Mouse (Mus musculus) intestine, postnatal 0 days (tissue): ENCODE results near the gene Pdzd2. TPM values are rescaled to one million over a fixed set of nuclear protein-coding genes. Genes with fewer than 3 reads are reported as not detected.

Experiments used
- ATAC-seq: fragments of 200-750 bp; cut with Nextera tagmentation; 2 replicates; pipeline ENCODE4 v1.8.0; 2017; ENCODE audit warnings: mild to moderate bottlenecking, moderate TSS enrichment, moderate library complexity
- H3K27ac ChIP-seq: fragments of 300-500 bp; sonication (generic); 2 replicates; pipeline ENCODE4 v1.5.1; 2014; ENCODE audit warnings: mild to moderate bottlenecking, low read depth, low read length, moderate library complexity
- H3K27me3 ChIP-seq: fragments of 300-500 bp; sonication (generic); replicated peaks from 2 replicates; pipeline ENCODE4 v1.6.1; 2014; ENCODE audit warnings: low read length, mixed read lengths; ENCODE audit not compliant: control insufficient read depth, insufficient read depth
- H3K36me3 ChIP-seq: fragments of 300-500 bp; sonication (generic); 2 replicates; pipeline ENCODE4 v1.6.1; 2014; ENCODE audit warnings: mild to moderate bottlenecking, moderate library complexity; ENCODE audit not compliant: control insufficient read depth, insufficient read depth
- H3K4me1 ChIP-seq: fragments of 300-500 bp; sonication (generic); replicated peaks from 2 replicates; pipeline ENCODE4 v1.6.1; 2014; ENCODE audit warnings: antibody characterized with exemption, low read length, mixed read lengths; ENCODE audit not compliant: control insufficient read depth, insufficient read depth
- H3K4me2 ChIP-seq: fragments of 300-500 bp; sonication (generic); replicated peaks from 2 replicates; pipeline ENCODE4 v1.6.1; 2014; ENCODE audit warnings: low read depth, mild to moderate bottlenecking, moderate library complexity
- H3K4me3 ChIP-seq: fragments of 300-500 bp; sonication (generic); 2 replicates; pipeline ENCODE4 v1.5.1; 2014; ENCODE audit warnings: low read depth, low read length
- H3K9ac ChIP-seq: fragments of 300-500 bp; sonication (generic); 2 replicates; pipeline ENCODE4 v1.6.1; 2014; ENCODE audit warnings: mild to moderate bottlenecking, low read depth, low read length
- H3K9me3 ChIP-seq: fragments of 300-500 bp; sonication (generic); 2 replicates; pipeline ENCODE4 v1.6.1; 2016; ENCODE audit warnings: mixed run types; ENCODE audit not compliant: control insufficient read depth
- CTCF ChIP-seq: sonication (generic); IDR thresholded peaks from 2 replicates; pipeline ENCODE4 v1.5.1; 2016; ENCODE audit warnings: low read depth, mild to moderate bottlenecking, control low read depth, antibody characterized with exemption, moderate library complexity
- WGBS: fragments of 180-500 bp; shearing (Covaris S2); extraction: QIAGEN DNeasy Blood & Tissue Kit; methylation state at CpG from one replicate; pipeline ENCODE4 v1.1.7; 2014; 5-methylcytosine and 5-hydroxymethylcytosine counted together
- polyA plus RNA-seq: library from polyadenylated mRNA; unstranded; fragments of >200 nt; fragmentation: Nextera tagmentation; extraction: Ambion mirVana; gene quantifications from 2 replicates; pipeline ENCODE4 v1.2.1, GENCODE M21; 2015

The Pdzd2 gene
- polyA plus RNA-seq, 1 experiment from 2014 or later: 10.1 TPM

DNA sequence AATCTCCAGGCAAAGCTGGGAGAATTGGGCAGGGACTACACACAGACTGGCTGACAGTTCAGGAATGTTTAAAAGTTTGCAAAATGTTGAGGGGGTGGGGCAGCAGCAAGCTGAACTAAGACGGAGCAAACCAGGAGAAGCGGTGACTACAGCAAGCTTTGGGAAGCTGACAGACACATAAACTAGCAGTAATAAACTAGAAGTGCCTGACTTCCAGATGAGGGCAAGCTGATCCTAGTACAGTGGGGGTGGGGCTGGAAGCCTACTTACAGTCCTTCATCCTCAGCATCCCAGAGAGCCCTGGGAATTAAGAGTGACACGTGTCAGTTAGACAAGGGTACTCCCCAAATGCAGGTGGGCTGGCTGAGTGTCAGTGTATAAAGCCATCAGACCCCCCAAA is 194.5 kb downstream of the Pdzd2 start:
- WGBS: 44% methylated on average over 3 of the region's 3 CpGs
- Histone ChIP-seq H3K4me1 (no peaks in the 10 kb centered on the region), H3K27ac (no peak overlapping the region), H3K9ac (no peak overlapping the region), H3K9me3 (no peaks in the 10 kb centered on the region), H3K27me3 (no peaks in the 10 kb centered on the region), H3K4me3 (no peak overlapping the region), H3K36me3 (no peaks in the 10 kb centered on the region), H3K4me2 (no peak overlapping the region)
- TF ChIP-seq CTCF: no peak
- ATAC-seq: no peak

DNA sequence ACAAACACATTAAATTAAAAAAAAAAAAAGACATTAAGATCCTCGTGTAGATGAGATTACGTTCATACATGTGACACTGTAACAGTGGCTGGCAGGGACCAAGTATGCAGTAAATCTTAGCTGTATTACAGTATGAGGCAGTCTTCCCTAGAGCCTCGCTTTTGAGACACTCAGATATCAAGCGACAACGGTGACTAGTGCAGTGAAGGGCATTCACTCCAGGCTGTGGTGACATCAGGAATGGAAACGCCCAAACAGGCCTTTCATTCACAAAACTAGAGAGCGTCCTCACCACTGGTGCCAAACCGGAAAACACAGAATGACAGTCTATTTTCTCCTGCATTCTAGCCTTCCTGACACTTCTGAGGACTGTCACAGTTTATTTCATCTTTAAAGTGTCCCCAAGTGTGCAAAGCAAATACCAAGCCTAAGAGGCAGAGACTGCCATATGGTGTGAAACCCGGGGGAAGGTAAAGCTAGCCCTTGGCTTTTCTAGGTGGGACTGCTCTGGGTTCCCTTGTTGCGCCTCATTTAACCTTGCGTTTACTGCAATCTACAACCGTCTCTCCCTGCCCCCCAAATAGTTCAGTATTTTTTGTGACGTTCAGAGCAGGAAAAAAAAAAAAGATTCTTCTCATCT is 195.9 kb downstream of the Pdzd2 start:
- 84% methylated on average over 13 of the region's 13 CpGs for WGBS
- H3K27ac ChIP-seq: no peak overlapping the region
- H3K4me3 ChIP-seq: no peak overlapping the region
- no peaks in the 10 kb centered on the region for H3K27me3 ChIP-seq
- TF ChIP-seq CTCF: no peak
- H3K9ac ChIP-seq: no peak overlapping the region
- no peaks in the 10 kb centered on the region for H3K4me1 ChIP-seq
- ATAC-seq: no peak
- H3K36me3 ChIP-seq: no peaks in the 10 kb centered on the region
- H3K4me2 ChIP-seq: no peak overlapping the region
- no peaks in the 10 kb centered on the region for H3K9me3 ChIP-seq

DNA sequence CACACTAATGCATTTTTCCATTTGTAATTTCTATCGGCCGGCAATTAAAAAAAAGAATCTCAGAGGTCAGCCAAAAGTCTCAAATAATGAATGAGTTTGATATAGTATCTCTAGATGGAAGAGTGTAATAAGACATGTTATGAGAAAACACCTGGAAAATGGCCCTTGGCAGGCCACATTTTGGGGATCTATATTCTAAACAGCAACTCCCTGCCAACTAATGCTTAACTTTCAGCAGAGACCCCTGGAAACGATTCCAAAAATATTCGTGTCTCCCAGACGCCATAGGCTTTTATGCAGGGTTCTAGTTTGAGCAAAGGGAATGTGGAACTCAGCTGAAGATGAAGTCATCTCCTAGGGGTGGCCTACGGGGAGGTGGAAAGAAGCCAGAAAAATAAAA is 197.4 kb downstream of the Pdzd2 start:
- WGBS: 74% methylated on average over 6 of the region's 6 CpGs
- no peak for TF ChIP-seq CTCF
- no peak for ATAC-seq

DNA sequence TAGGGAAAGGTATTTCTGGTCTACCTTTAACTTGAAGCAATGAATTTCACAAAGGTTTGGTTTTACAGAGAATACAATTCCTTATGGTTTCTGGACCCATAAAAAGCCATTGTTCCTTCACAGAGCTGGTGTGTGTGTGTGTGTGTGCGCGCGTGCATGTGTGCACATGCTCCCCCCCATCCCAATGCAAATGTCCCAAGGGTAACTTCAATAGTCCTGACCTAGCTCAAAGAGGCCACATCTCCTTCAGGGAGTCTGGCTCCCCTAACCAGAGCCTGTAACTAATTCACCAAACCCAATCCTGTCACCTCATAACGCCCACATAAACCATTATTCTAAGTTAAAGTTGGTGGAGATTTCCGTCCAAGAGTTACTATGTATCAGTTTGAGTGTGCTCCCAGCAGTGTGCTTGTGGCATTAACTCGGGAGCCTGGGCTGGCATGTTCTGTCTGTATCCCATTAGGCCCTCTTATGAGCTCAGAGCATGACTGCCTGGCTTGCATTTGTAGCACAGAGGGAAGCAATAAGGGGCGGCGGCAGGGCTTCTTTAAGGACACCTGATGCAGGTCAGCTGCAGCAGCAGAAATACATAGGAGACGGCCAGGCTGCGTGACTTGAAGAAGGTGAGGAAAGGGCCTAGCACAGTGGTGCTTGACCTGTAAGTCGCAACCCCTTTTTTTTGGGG is 200.0 kb downstream of the Pdzd2 start:
- H3K27ac ChIP-seq: no peak overlapping the region
- WGBS: 94% methylated on average over 11 of the region's 11 CpGs
- no peak overlapping the region for H3K4me2 ChIP-seq
- H3K9ac ChIP-seq: no peak overlapping the region
- no peak for ATAC-seq
- no peak overlapping the region for H3K4me3 ChIP-seq
- H3K27me3 ChIP-seq: no peaks in the 10 kb centered on the region
- H3K36me3 ChIP-seq: no peaks in the 10 kb centered on the region
- H3K4me1 ChIP-seq: no peaks in the 10 kb centered on the region
- no peak for TF ChIP-seq CTCF
- no peaks in the 10 kb centered on the region for H3K9me3 ChIP-seq

More for the DNA sequence above, 197.4 kb downstream of the Pdzd2 start:
- no peaks in the 10 kb centered on the region for H3K9me3 ChIP-seq
- no peak overlapping the region for H3K27ac ChIP-seq
- H3K36me3 ChIP-seq: no peaks in the 10 kb centered on the region
- H3K9ac ChIP-seq: no peak overlapping the region
- H3K4me3 ChIP-seq: no peak overlapping the region
- no peaks in the 10 kb centered on the region for H3K27me3 ChIP-seq
- H3K4me1 ChIP-seq: no peaks in the 10 kb centered on the region
- H3K4me2 ChIP-seq: no peak overlapping the region

DNA sequence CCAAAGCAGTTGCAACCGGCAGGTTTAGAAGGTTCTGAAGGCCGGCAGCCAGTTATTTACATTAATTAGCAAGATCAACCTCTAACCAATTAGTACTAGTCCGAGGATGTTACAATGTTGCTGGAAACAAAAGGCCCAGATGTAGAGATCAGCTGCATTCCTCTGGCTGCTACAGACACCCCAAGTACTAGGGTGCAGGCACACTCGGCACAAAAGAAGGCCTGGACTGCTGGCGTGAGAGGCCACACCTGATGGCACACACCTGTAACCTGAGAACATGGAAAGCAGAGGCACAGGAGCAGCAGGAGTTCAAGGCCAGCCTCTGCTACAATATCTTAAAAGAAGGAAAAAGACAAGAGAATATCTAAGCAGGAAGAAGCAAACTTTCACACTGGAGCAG is 206.5 kb downstream of the Pdzd2 start:
- Histone ChIP-seq H3K4me2 (no peak overlapping the region), H3K36me3 (no peaks in the 10 kb centered on the region), H3K4me3 (no peak overlapping the region), H3K27ac (no peak overlapping the region), H3K9me3 (no peaks in the 10 kb centered on the region), H3K4me1 (no peaks in the 10 kb centered on the region), H3K9ac (no peak overlapping the region), H3K27me3 (no peaks in the 10 kb centered on the region)
- 81% methylated on average over 5 of the region's 5 CpGs for WGBS
- no peak for ATAC-seq
- no peak for TF ChIP-seq CTCF

DNA sequence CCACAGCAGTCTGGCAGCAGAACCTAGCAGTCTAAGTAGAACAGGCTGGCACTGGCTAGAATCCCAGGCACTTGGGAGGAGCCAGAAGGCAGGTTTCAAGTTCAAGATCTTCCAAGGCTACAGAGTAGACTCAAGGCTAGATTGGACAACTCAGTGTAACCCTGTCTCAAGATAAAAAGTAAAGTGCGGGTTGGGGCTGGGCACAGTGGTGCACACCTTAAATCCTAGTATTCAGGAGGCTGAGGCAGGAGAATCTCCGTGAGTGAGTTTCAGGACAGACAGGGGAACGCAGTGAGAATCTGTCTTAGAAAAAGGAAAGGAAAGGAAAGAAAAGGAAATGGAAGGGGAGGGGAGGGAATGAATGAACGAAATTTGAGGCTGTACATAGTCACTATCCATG is 207.2 kb downstream of the Pdzd2 start:
- Histone ChIP-seq H3K9ac (no peak overlapping the region), H3K36me3 (no peaks in the 10 kb centered on the region), H3K27me3 (no peaks in the 10 kb centered on the region), H3K4me2 (no peak overlapping the region), H3K9me3 (no peaks in the 10 kb centered on the region), H3K4me3 (no peak overlapping the region), H3K4me1 (no peaks in the 10 kb centered on the region), H3K27ac (no peak overlapping the region)
- ATAC-seq: no peak
- no peak for TF ChIP-seq CTCF
- 94% methylated on average over 4 of the region's 4 CpGs for WGBS
